Mouse (Mus musculus): ENCODE results near the gene Gm20911. TPM values are rescaled to one million over a fixed set of nuclear protein-coding genes. Genes with fewer than 3 reads are reported as not detected.
"Not testable (repeated sequence)": the region's sequence is repeated elsewhere in the genome, so short reads cannot be mapped to it uniquely, and the experiment has no call there.

Gm20911 gene
- total RNA-seq (2021), result not detected
- long read RNA-seq, experiment 1, result 0 reads
- long read RNA-seq, experiment 2, result 0 reads

DNA sequence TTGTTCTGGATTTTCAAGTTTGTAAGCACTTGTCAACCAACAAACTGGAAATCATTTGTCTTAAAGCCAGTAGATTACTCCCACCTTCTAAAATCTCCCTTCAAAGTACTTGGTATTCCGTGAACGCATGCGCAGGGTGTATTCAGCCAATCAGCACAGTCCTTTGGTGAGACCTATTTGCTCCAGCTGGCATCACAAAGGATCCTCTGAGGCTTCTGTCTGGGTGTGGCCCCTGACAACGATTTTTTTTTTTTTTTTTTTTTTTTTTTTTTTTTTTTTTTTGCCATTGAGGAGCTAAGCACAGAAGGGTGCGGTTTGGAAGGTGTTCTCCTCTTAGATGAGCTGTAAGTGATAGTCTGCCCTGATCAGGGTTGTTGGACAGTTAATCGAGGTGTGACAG is at the start of gene Gm20911:
Gm20911 (plus strand) TSS at position 301 of the 400 bp plus-strand sequence.
- DNase-seq (ENCODE audit: low spot score in 2 of 2), result not testable (repeated sequence)
